Mouse (Mus musculus) right cerebral cortex, postnatal 14 days (tissue): ENCODE measurements at regions not wholly inside any gene's neighbourhood (a gene's known extent, or its start where the extent isn't known, plus 50 kb on each side); places are given as distances from the start of the nearest gene placed in this dataset.

ENCODE experiments used
- DNase-seq: peaks from one replicate; pipeline ENCODE4 v3.0.0; 2022

DNA sequence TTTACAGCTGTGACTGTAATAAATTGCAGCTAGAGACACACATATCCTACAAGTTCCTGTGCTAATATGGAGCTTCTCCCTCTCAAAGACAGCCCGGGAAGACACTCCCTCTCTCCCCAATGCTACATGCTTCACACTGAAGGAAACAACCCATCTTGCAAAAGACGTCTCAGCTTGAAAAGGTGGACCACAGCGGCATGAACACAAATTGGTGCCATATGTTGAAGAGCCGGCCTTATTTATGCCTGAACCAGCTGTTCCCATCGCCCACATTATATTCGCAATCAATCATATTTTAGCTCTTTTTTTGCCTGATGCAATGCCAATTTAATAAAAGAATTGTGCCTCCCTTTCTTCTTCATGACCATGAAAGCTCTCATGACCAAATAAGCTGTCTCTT, 135.8 kb upstream of the Mast4 start:
- no peak for DNase-seq

DNA sequence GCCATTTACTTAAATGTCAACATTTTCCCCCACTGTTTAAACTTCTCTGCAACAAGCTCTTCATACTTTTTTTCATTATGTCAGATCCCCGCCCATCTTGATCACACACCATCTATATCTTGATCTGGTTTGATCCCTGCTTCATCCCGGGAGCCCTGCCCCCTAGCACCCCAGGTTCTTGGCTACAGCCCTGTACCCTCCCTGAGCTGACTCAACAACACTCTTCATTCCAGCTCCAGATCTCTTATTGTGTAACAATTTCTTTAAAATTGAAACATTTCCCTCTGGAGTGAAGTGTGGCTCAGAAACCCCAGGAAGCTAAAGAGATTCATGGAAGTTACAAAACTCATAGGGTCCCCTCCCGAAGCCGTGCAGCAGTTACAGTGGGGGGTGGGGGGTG, 126.2 kb upstream of the Mast4 start:
- DNase-seq: no peak

DNA sequence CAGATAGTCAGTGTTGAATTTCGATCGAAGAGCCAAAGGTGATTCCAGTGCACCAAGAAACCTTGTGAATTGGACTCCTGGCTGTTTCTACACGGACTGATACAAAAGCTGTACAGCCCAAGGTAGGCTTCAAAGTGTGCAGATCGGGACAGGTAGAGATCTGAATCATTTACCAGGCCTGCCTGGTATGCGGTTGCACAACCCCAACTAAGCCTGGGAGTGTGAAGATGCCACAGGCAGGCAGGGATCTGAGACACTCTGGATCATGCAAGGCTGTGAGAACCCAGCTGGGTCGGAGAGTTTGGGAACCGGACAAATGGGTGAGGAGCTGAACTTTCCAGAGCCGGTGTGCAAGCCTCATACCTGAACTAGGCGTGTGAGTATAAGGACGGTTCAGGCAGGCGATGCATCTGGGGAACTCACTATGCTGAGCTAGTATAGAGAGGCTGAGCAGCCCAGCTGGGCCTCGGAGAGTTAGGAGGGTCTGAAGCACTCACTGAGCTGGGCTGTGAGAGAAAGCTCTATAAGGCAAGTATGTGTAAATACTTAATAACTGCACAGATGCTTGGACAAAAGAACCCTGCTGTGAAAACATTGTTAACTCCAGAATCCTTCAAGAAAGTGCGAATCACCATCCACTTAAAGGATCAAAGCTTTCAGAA, 125.3 kb upstream of the Mast4 start:
- no peak for DNase-seq

DNA sequence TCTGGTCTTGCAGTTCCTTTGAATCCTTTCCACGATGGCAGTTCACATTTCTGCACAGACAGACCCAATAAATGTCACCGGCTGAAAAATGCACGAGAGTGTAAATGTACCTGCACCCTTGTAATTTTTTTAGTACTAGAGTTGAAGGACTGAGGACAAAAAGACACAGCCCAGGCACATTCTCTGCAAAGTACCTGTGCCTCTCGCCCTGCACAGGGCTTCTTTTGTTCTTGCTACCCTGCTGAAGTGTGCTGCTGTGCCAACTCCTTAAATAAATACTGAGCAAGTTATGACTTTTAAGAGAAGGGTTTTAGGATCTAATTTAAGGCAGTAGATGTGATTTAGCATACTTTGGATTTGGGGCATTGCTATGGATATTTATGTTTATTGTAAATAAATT, 118.5 kb upstream of the Mast4 start:
- DNase-seq: no peak

DNA sequence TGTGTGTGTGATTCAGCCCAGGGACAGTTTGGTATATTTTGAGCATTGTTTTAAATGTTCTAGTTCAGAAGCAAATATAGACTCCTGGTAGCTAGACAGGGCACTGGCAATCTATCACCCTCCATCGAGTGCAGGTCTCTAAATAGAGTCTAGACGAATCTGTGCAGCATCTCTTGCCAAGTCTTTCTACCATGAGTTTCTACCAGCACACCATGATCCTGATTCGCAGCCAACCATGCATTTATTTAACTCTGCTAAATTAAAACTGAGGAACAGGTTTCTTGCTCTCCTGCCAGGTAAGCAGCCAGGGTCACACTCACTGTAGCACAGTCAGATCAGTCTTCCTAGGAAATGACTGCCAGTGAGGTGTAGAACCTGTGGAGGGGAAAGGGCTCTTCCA, 96.3 kb upstream of the Mast4 start:
- no peak for DNase-seq

DNA sequence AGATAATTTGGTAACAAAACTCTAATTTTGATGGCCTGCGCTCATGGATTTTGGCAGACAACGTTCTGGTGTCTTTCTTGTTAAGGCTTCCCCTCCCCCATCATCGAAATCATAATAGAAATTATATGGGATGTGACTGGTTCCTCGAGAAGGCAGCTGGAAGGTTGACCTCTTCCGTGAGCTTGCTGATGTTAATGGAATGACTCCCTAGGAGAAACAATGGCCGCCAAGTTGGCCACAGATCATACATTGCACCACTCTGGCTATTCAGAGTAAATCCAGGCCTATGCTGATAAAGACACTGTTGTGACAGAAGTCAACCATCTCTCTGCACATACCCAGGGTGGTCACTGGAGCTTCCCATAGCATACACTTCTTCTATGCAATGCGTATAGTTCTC, 89.7 kb upstream of the Mast4 start:
- no peak for DNase-seq

DNA sequence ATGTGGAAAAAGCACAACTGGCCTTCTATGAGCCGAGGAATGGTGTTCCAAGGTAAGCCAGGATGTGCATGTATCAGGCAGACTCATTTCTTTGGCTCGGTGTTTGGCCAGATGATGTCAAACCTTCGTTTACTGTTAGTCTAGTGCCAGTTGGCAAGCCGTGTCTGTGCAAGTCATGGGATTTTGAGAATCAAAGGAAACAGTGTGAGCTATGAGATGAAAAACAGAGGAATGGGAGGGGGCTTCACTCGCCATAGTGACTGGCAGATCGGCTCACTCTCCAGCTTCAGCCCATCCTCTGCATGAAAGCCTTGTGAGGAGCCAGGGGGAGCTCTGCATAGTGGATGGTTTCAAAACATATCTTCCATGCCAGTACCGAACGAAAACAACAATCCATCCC, 89.1 kb upstream of the Mast4 start:
- DNase-seq: no peak

DNA sequence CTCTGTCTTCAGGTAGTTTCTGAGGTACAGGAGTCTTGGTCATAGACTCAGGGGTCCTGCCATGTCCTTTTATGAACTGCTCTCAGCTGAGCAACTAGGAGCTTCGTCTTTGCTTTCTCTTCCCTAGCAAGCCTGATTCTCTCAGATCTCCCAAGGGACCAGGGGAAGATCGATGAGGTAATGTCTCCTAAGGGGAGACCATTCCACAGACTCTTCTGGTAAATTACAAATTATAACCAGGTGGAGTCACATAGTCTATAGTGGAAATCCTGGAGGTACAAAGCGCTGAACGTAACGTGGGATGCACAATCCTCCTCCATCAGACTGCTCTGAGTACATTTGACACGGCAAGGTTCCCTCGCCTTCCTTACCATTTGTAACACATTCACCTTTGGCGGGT, 88.7 kb upstream of the Mast4 start:
- no peak for DNase-seq

DNA sequence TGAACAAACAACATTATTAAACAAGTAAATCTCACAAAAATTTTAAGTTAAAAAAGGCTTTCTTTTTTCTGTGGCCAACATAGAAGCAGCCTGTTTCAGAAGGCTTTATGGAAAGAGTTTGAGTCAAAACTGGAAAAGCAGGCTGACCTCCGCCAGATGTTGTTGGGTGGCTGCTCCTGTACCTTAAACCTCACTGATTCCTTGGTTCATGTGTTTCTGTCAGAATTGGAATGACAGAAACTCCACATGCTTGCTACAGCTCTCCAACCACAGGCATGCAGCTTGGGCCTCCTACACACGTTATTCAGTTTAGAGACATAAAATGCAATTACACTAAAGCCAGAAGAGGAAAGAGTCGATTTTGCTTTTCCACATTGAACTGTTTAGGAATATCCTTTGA, 84.8 kb upstream of the Mast4 start:
- no peak for DNase-seq

DNA sequence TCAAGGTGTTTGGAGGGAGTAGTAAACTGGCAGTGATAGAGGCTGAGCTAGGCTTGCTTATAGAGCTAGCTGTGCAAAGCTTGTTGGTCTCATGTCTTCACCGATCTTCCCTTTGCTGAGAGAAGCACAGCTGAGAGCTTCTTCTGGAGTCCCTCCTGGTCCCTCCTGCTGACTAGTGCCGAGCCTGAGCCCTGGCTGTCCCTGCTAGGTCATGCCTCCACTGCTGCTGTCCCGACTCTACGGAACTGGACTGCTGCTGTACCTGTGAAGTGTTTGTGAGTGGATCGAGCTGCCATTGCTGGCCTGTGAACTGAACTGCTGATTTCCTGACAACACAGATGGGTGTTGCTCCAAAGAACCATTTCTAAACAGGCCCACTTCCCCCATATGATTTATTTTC, 83.0 kb upstream of the Mast4 start:
- no peak for DNase-seq

DNA sequence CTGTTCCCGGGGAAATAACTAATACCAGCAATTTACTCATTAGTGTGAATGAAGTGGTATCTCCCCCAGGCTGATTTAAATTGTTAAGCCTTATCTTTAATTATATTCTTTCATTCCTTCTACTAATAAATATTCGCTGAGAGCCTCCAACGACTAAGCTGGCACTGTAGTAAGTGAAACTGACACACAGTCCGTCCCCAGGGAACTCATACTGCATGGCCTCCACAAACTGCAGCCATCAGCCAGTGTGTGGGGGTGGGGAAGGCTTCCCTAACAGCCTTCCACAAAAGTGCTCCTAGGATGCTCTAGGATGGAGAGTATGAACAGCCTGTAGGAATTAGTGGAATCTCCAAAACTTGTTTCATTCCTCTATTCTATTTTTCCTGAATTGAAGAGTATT, 81.0 kb upstream of the Mast4 start:
- DNase-seq: no peak

DNA sequence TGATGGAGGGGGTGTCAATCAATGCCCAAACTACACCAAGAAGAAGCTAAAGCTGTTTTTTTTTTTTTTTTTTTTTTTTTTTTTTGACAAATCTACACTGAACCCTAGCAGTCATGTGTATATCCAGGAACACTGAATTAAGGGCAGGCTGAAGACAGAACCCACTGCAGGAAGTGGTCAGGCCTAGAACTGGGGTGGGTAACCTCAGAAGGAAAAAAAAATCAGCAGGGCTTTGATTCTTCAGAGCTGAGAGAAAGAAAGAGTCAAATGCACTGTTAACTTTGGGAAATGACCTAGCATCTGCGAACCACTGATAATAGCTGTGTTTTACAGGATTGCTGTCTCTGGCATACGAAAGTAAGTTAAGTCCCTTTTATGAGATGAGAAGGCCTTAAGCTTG, 78.3 kb upstream of the Mast4 start:
- DNase-seq: no peak

DNA sequence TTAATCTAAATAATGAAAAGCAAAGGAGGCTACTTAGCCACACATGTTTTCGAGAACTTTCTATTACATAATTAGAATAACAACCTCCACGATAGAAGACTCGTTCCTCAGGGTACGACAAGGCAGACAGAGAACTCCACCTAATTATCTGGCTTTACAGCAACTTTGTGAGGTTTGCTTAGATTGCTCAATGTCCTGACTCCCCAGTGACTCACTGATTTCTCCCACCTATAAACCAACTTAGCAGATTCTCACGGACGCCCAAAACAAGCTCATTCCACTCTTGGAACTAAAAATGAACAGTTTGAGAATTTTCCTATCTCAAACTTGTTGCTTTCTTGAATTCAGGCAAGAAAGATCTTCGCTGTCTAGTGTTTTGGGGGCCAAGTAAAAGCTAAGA, 75.0 kb upstream of the Mast4 start:
- DNase-seq: no peak

DNA sequence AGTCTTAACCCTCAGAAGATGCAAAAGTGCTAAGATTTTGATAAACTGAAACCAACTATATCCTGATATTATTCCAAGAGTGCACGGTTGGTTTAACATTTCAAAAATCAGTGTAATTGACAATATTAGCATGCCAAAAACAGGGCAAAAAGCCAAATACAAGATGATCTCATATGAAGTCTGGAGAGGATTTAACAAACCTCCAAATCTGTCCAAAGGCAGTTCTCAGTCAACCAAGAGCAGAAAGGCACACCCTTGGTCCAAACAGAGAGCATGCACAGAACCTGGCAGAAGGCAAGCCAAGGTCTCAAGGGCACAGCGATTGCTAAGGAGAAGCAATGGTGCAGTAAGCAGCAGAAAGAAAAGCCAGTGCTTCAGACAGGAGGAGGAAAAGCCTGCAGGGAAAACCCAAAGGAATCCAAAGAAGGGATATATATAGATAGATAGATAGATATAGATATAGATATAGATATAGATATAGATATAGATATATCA, 62.3 kb upstream of the Mast4 start:
- no peak for DNase-seq

DNA sequence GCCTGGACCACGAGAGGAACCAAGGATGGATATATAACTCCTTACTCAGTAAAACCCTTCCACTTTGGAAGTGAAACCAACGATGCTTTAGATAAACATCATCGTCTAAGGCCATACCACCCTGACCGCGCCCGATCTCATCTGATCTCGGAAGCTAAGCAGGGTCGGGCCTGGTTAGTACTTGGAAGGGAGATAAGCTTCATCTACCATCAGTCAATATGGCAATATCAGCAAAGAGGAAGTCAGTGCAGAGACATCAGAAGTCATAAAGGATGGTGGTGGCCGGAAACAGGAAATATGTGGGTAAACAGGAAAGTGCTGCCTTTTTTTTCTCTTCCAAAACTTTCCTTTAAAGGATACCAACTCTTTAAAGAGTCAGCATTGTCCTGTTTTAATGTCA, 61.8 kb upstream of the Mast4 start:
- DNase-seq: no peak

DNA sequence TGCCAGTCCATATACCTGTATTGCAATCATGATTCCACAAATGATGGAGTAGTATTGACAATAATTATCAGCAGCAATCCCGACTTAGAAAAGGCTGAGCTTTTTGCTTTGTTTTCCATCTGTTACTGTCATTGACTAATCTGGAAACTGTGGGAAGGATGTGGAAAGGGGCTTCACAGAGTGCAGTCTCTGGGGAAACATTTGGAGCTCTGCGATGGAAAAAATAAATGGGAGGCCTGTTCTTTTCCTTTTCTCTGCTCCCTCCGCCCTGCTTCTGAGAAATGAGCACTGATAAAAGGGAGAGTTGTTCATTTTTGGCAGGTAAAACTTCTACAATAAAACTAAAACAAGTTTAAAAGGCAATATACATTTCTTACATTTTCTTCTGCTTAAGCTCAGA, 58.3 kb upstream of the Mast4 start:
- DNase-seq: no peak

DNA sequence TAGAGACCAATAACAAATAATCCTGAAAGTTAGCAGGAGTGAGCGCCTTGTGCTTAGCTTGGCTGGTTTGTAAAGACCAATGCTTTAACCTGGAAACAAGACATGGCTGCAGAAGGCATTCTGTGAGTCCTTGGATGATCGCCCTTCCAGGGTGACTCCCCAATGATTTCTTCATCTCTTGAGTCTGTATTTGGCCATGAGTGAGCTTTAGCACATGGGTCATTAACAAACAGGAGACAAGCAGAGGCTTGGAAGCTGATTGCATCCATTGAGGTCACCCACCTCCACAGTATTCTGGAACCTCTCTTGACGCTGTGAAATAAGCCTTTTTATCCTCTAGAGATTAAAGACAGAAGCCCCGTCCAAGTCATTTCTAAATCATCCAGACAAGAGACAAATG, 57.1 kb upstream of the Mast4 start:
- no peak for DNase-seq

DNA sequence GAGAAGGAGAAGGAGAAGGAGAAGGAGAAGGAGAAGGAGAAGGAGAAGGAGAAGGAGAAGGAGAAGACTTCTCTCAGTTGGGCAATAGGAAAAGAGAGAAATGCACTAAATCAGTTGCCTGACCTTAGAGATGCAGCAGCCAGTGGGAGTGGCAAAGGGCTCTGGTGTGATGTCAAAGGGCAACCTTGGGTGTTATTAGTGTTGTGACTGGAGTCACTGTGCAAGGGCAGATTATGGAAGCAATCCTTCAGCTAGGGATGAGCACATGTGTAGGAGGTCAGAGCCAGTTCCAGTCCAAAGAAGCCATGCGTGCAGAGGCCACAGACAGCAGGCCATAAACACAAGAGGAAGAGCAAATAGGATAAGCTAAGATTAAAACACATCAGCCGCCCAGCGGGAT, 56.7 kb upstream of the Mast4 start:
- no peak for DNase-seq

DNA sequence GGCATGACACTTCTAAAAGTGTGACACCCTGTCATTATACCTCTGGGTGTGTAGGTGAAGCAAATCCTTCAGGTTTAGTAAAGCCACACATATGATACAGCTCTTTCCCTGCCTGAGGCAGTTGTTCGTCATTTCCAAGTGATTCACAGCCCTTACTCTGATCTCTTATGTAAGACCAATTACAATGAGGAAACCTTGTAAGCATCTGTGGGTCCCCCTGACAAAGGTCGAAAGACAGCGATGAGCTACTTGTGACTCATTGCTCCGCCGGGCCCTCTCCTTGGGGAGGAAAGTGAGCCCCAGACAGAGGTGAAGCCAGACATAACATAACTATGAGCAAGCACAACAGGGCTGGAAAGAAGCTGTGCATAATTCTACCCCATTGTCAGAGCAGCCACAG, 52.7 kb upstream of the Mast4 start:
- DNase-seq: no peak
